Mouse (Mus musculus) heart, postnatal 10 days (tissue): ENCODE data around the gene Hoxa6. TPM values are rescaled to one million over a fixed set of nuclear protein-coding genes. Genes with fewer than 3 reads are reported as not detected.

Experiments
- DNase-seq, 2 experiments: peaks; one replicate each; pipeline ENCODE4 v3.0.0; 2021
- intact Hi-C: fragments of 180-260 bp; cut with DNase I; formaldehyde crosslinking; loops from one replicate; pipeline ENCODE4 v1.15.1; 2025
- total RNA-seq, 2 experiments: library from RNA; stranded (reverse); gene quantifications; 2 replicates each; pipeline ENCODE4 v1.2.3; 2021

The Hoxa6 gene
- not detected for total RNA-seq

GRCm38 (mm10) chr6:52208072-52208867, at the start of gene Hoxa6:
TSS of gene Hoxa6 (minus strand) at chr6:52208722.
- intact Hi-C loops, result no loop called here
- DNase-seq, result no peak

- intact Hi-C loops, result loop anchor here (1.0 to 5.0 kb wide), 3 partner anchors 583 to 710 kb away; no protein-coding TSS in a partner anchor
- DNase-seq, result peak; percentile 87 to 92
Observed at GRCm38 (mm10) chr6:52256956-52257355, 48.4 kb upstream of the Hoxa6 start.

GRCm38 (mm10) chr6:52253511-52254500, 45.3 kb upstream of the Hoxa6 start:
- peak in 1 of 2 experiments; percentile 55 for DNase-seq
- intact Hi-C loops, result no loop called here

GRCm38 (mm10) chr6:52252775-52253376, 44.4 kb upstream of the Hoxa6 start:
- no peak for DNase-seq
- intact Hi-C loops, result no loop called here

GRCm38 (mm10) chr6:52252016-52252774, 43.7 kb upstream of the Hoxa6 start:
- intact Hi-C loops, result no loop called here
- no peak for DNase-seq

- intact Hi-C loops, result no loop called here
- DNase-seq, result no peak
Observed at GRCm38 (mm10) chr6:52251177-52251879, 42.8 kb upstream of the Hoxa6 start.

- DNase-seq, result no peak
- intact Hi-C loops, result no loop called here
Observed at GRCm38 (mm10) chr6:52249826-52250225, 41.3 kb upstream of the Hoxa6 start.

GRCm38 (mm10) chr6:52249415-52249738, 40.9 kb upstream of the Hoxa6 start:
- no peak for DNase-seq
- intact Hi-C loops, result no loop called here

- intact Hi-C loops, result no loop called here
- no peak for DNase-seq
Observed at GRCm38 (mm10) chr6:52248638-52249414, 40.3 kb upstream of the Hoxa6 start.

GRCm38 (mm10) chr6:52247766-52248637, 39.5 kb upstream of the Hoxa6 start:
- intact Hi-C loops, result no loop called here
- DNase-seq, result no peak

- intact Hi-C loops, result no loop called here
- DNase-seq, result no peak
Observed at GRCm38 (mm10) chr6:52246916-52247315, 38.4 kb upstream of the Hoxa6 start.

GRCm38 (mm10) chr6:52246403-52246803, 37.9 kb upstream of the Hoxa6 start:
- intact Hi-C loops, result no loop called here
- peak in 1 of 2 experiments; percentile 32 for DNase-seq

- intact Hi-C loops, result no loop called here
- DNase-seq, result no peak
Observed at GRCm38 (mm10) chr6:52245757-52246142, 37.2 kb upstream of the Hoxa6 start, which contains the start of gene Hoxa11. TSS of gene Hoxa11 (minus strand) at chr6:52245810.

GRCm38 (mm10) chr6:52245040-52245756, 36.7 kb upstream of the Hoxa6 start:
- intact Hi-C loops, result no loop called here
- no peak for DNase-seq

- intact Hi-C loops, result no loop called here
- no peak for DNase-seq
Observed at GRCm38 (mm10) chr6:52244471-52245039, 36.0 kb upstream of the Hoxa6 start.

GRCm38 (mm10) chr6:52243681-52244121, 35.2 kb upstream of the Hoxa6 start:
- no peak for DNase-seq
- intact Hi-C loops, result no loop called here

GRCm38 (mm10) chr6:52242801-52243332, 34.3 kb upstream of the Hoxa6 start:
- DNase-seq, result no peak
- intact Hi-C loops, result no loop called here
